Mouse (Mus musculus): ENCODE data around the gene Tmem206. TPM values are rescaled to one million over a fixed set of nuclear protein-coding genes. Genes with fewer than 3 reads are reported as not detected.

Tmem206 gene
- polyA plus RNA-seq (2014; fragmentation: Illumina TruSeq; extraction: RNeasy Lipid Tissue Mini Kit (QIAGEN cat#74804); ENCODE audit: low read depth, low replicate concordance) = 7.1 TPM

DNA sequence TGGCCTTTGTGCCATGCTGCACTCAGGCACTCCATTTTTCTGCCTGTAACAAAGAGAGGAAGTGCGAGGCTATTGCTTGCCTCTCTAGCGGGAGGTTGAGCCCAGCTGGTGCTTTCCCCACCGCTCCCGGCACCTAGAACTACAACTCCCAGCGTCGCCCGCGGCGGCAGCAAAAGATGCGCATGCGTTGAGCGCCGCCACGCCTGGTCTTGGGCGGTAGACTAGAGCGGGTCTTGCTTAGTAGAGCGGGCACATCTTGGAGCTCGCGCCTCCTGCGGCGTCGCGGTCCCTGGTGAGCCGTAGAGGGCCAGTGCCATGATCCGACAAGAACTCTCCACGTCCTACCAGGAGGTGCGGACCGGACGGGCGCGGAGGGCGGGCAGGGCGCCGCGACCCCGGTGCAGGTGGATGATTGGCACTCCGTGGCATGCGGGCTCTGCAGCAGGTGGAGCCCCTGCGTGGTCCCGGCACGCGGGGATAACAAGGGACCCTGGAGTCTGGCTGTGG is at the start of gene Tmem206:
TSS of gene Tmem206 (plus strand) at position 187 of the 507 bp plus-strand sequence.

DNA sequence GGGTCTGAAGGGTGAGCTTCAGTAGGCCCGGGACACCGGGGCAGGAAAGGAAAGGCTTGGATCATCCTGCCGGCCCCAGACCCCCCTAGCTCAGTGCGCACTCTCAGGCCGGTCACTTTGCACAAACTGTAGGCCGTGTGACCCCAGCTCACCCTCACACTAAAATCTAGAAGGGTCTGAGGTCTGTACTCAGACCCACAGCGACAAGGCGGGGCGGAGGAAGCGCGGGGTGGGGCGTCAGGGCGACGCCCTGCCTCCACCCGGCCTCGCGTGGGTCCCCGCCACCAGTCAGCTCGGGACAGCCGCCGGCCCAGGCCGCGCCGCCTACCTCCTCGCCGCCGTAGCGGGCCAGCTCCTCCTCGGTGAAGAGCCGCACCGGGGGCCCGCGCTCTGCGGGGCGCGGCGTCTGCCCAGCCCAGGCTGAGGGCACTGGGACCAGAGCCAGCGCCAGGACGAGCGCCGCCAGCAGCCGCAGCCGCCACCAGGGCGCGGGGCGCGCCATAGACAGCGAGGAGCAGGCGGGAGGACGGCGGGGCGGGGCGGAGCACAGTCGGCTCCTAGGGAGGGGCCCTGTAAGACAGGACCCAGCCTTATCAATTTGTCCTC is 8.0 kb upstream of the Tmem206 start, which contains the start of gene Nenf:
TSS of gene Nenf (minus strand) at position 604 of the 606 bp plus-strand sequence.

Other genes starting within 250 kb of the Tmem206 start
- 5.8 TPM for gene Batf3, start 228.1 kb upstream of the Tmem206 start, polyA plus RNA-seq (2014; fragmentation: Illumina TruSeq; extraction: RNeasy Lipid Tissue Mini Kit (QIAGEN cat#74804); ENCODE audit: low read depth, low replicate concordance)
- 1.2 TPM for gene Fam71a, start 161.1 kb upstream of the Tmem206 start, polyA plus RNA-seq (2014; fragmentation: Illumina TruSeq; extraction: RNeasy Lipid Tissue Mini Kit (QIAGEN cat#74804); ENCODE audit: low read depth, low replicate concordance)
- gene Atf3, start 107.9 kb upstream of the Tmem206 start, polyA plus RNA-seq (2014; fragmentation: Illumina TruSeq; extraction: RNeasy Lipid Tissue Mini Kit (QIAGEN cat#74804); ENCODE audit: low read depth, low replicate concordance) = 6.7 TPM
- 94.6 TPM for gene Nenf, start 7.7 kb upstream of the Tmem206 start, polyA plus RNA-seq (2014; fragmentation: Illumina TruSeq; extraction: RNeasy Lipid Tissue Mini Kit (QIAGEN cat#74804); ENCODE audit: low read depth, low replicate concordance)
- gene Ppp2r5a, start 77.4 kb downstream of the Tmem206 start, polyA plus RNA-seq (2014; fragmentation: Illumina TruSeq; extraction: RNeasy Lipid Tissue Mini Kit (QIAGEN cat#74804); ENCODE audit: low read depth, low replicate concordance) = 136 TPM
- gene Dtl, start 249.6 kb downstream of the Tmem206 start, polyA plus RNA-seq (2014; fragmentation: Illumina TruSeq; extraction: RNeasy Lipid Tissue Mini Kit (QIAGEN cat#74804); ENCODE audit: low read depth, low replicate concordance) = 2.1 TPM
- gene Ints7, start 249.7 kb downstream of the Tmem206 start, polyA plus RNA-seq (2014; fragmentation: Illumina TruSeq; extraction: RNeasy Lipid Tissue Mini Kit (QIAGEN cat#74804); ENCODE audit: low read depth, low replicate concordance) = 17.0 TPM

Measured in adipose tissue, adult 10 weeks (tissue).